ENCODE assay signal across 9 mouse cellular contexts in genomic region chr6:87513046-87513767, GRCm38 (mm10). TPM values are rescaled to one million over a fixed set of nuclear protein-coding genes. Genes with fewer than 3 reads are reported as not detected.
DNase-seq lines count a peak whose midpoint lies in the region; ATAC-seq and TF ChIP-seq lines count a peak whose summit lies in the region.
"Had no signal": no experiment of that assay in that cellular context is flagged by ENCODE, and none has a peak within 500 bp of the region (broad histone marks: within the 10 kb centered on the region; RNA-seq: fewer than 3 reads in every experiment).

No protein-coding gene starts in this region.

- peak; percentile 79 for TF ChIP-seq CTCF in forebrain, postnatal 0 days (IDR thresholded peaks at IDR 0.05; ENCODE audit: low read depth)
- TF ChIP-seq CTCF in spleen, adult 2 months (IDR thresholded peaks at IDR 0.05; ENCODE audit: extremely low read depth, insufficient read depth, insufficient read length, insufficient replicate concordance), result peak; percentile 94

- peak; percentile 65 for DNase-seq in forebrain, postnatal 0 days
- DNase-seq in ZHBTc4 (ENCODE audit: low read depth, low spot score), result peak; percentile 77
- DNase-seq in cerebellum, postnatal 25 days, result peak; percentile 85 to 91
- DNase-seq in heart, adult 8-10 months (ENCODE audit: low spot score), result peak; percentile 57
- DNase-seq in layer of hippocampus, adult 9-10 months (ENCODE audit: low spot score), result peak; percentile 55
- DNase-seq in lung, postnatal 25 days (ENCODE audit: low spot score), result peak; percentile 85
- DNase-seq in spleen, adult 2 months (ENCODE audit: low read depth in 1 of 2, low spot score in 2 of 2), result peak in 1 of 2 experiments; percentile 82

- H3K9me3 ChIP-seq in forebrain, postnatal 0 days (ENCODE audit: low read length), result no peaks in the 10 kb centered on the region
- no peaks in the 10 kb centered on the region for H3K9me3 ChIP-seq in forebrain, embryonic 12.5 days
- H3K9me3 ChIP-seq: liver, embryonic 15.5 days had no signal

- H3K9ac ChIP-seq in forebrain, postnatal 0 days, result no peak overlapping the region
- H3K9ac ChIP-seq in forebrain, embryonic 12.5 days, result no peak overlapping the region
- H3K9ac ChIP-seq: liver, embryonic 15.5 days had no signal

- ATAC-seq in forebrain, postnatal 0 days, result peak; percentile 32; the same call in 1 of the 2 replicates
- no peak for ATAC-seq in forebrain, embryonic 12.5 days (ENCODE audit: low FRiP score)

- TF ChIP-seq POLR2A in spleen, adult 2 months (IDR thresholded peaks at IDR 0.05; ENCODE audit: low read depth, low read length), result no peak

- no peaks in the 10 kb centered on the region for H3K4me1 ChIP-seq in forebrain, postnatal 0 days (ENCODE audit: insufficient read depth)
- H3K4me1 ChIP-seq in forebrain, embryonic 12.5 days, result no peaks in the 10 kb centered on the region
- peaks cover 4% of the 10 kb centered on the region for H3K4me1 ChIP-seq in spleen, adult 2 months (ENCODE audit: control insufficient read depth, insufficient read depth, insufficient read length)

- no peaks in the 10 kb centered on the region for H3K27me3 ChIP-seq in forebrain, postnatal 0 days (ENCODE audit: insufficient read depth, low read length)
- no peaks in the 10 kb centered on the region for H3K27me3 ChIP-seq in forebrain, embryonic 12.5 days
- H3K27me3 ChIP-seq in spleen, adult 2 months (ENCODE audit: control insufficient read depth, insufficient read depth, low read length), result no peaks in the 10 kb centered on the region

- no peak overlapping the region for H3K27ac ChIP-seq in forebrain, postnatal 0 days (ENCODE audit: low read depth, low read length)
- H3K27ac ChIP-seq in forebrain, embryonic 12.5 days, result no peak overlapping the region
- H3K27ac ChIP-seq in spleen, adult 2 months (ENCODE audit: insufficient read depth, low read length), result no peak overlapping the region
- H3K27ac ChIP-seq: liver, embryonic 15.5 days had no signal

- H3K4me3 ChIP-seq in forebrain, postnatal 0 days (ENCODE audit: low read depth, low read length), result no peak overlapping the region
- no peak overlapping the region for H3K4me3 ChIP-seq in forebrain, embryonic 12.5 days (replicated peaks)
- no peak overlapping the region for H3K4me3 ChIP-seq in spleen, adult 2 months (ENCODE audit: extremely low read depth, insufficient read depth, insufficient read length)
- H3K4me3 ChIP-seq: liver, embryonic 15.5 days had no signal

- H3K36me3 ChIP-seq in forebrain, postnatal 0 days (ENCODE audit: insufficient read depth), result no peaks in the 10 kb centered on the region
- no peaks in the 10 kb centered on the region for H3K36me3 ChIP-seq in forebrain, embryonic 12.5 days (replicated peaks)
- H3K36me3 ChIP-seq in spleen, adult 2 months (ENCODE audit: control insufficient read depth, insufficient read depth, low read length), result peaks cover 9% of the 10 kb centered on the region
- H3K36me3 ChIP-seq: liver, embryonic 15.5 days had no signal

- 73% methylated on average over 12 of the region's 12 CpGs for WGBS in forebrain, postnatal 0 days
- 74% methylated on average over 12 of the region's 12 CpGs for WGBS in forebrain, embryonic 12.5 days
- 83% methylated on average over 12 of the region's 12 CpGs for WGBS in spleen, adult 2 months

- no peak overlapping the region for H3K4me2 ChIP-seq in forebrain, postnatal 0 days (ENCODE audit: low read depth)
- H3K4me2 ChIP-seq in forebrain, embryonic 12.5 days, result no peak overlapping the region
- H3K4me2 ChIP-seq: liver, embryonic 15.5 days had no signal

RNA-seq across cellular contexts. Expression of gene Arhgap25, which starts 19.9 kb away (rescaled TPM):
- total RNA-seq in forebrain, postnatal 0 days (2014; rRNA removed), result 2.7 and 3.3 TPM in 2 replicates
- polyA plus RNA-seq in forebrain, postnatal 0 days (2015; fragmentation: Nextera tagmentation; extraction: Ambion mirVana), result 1.6 and 2.2 TPM in 2 replicates
- 1.4 and 1.6 TPM in 2 replicates for polyA plus RNA-seq in forebrain, embryonic 12.5 days (2016; fragmentation: Nextera tagmentation; extraction: Ambion mirVana)
- total RNA-seq in heart, adult 8-10 months (2022), result 1 to 10 TPM; 2.4 to 3.6 (median 2.9) TPM
- 17.3 and 18.0 TPM in 2 replicates for polyA plus RNA-seq in spleen, adult 2 months (2012; rRNA removed)
